Mouse (Mus musculus) midbrain, embryonic 11.5 days (tissue): ENCODE measurements at regions not wholly inside any gene's neighbourhood (a gene's known extent, or its start where the extent isn't known, plus 50 kb on each side); places are given as distances from the start of the nearest gene placed in this dataset.
A peak's percentile ranks its signal among the peaks of the same experiment; 100 is the strongest.

Source experiments
- ATAC-seq: fragments of 200-750 bp; cut with Nextera tagmentation; 2 replicates; pipeline ENCODE4 v1.8.0; 2017; ENCODE audit warnings: moderate TSS enrichment, moderate library complexity; ENCODE audit not compliant: low FRiP score
- DNase-seq: peaks from one replicate; pipeline ENCODE4 v3.0.0; 2015; ENCODE audit warnings: low spot score; ENCODE audit errors: missing footprints
- H3K27ac ChIP-seq: fragments of 300-500 bp; sonication (generic); 2 replicates; pipeline ENCODE4 v1.5.1; 2014; ENCODE audit warnings: low read depth, low read length
- H3K27me3 ChIP-seq: fragments of 300-500 bp; sonication (generic); 2 replicates; pipeline ENCODE4 v1.6.1; 2014; ENCODE audit warnings: mild to moderate bottlenecking, low read length, moderate library complexity, mixed read lengths; ENCODE audit not compliant: control insufficient read depth, insufficient read depth
- H3K36me3 ChIP-seq: fragments of 300-500 bp; sonication (generic); 2 replicates; pipeline ENCODE4 v1.6.1; 2014; ENCODE audit warnings: mild to moderate bottlenecking, low read length, moderate library complexity, mixed read lengths; ENCODE audit not compliant: control insufficient read depth, insufficient read depth
- H3K4me1 ChIP-seq: fragments of 300-500 bp; sonication (generic); 2 replicates; pipeline ENCODE4 v1.6.1; 2014; ENCODE audit warnings: low read length; ENCODE audit not compliant: control insufficient read depth, insufficient read depth
- H3K4me2 ChIP-seq: fragments of 300-500 bp; sonication (generic); 2 replicates; pipeline ENCODE4 v1.6.1; 2014; ENCODE audit warnings: mild to moderate bottlenecking, moderate library complexity
- H3K4me3 ChIP-seq: fragments of 300-500 bp; sonication (generic); 2 replicates; pipeline ENCODE4 v1.5.1; 2014; ENCODE audit warnings: low read depth, low read length
- H3K9ac ChIP-seq: fragments of 300-500 bp; sonication (generic); 2 replicates; pipeline ENCODE4 v1.6.1; 2014; ENCODE audit warnings: low read length
- H3K9me3 ChIP-seq: fragments of 300-500 bp; sonication (generic); 2 replicates; pipeline ENCODE4 v1.6.1; 2016; ENCODE audit warnings: low read length; ENCODE audit not compliant: control insufficient read depth
- WGBS: fragments of 180-500 bp; shearing (Covaris S2); extraction: QIAGEN DNeasy Blood & Tissue Kit; methylation state at CpG from one replicate; pipeline ENCODE4 v1.1.7; 2014; 5-methylcytosine and 5-hydroxymethylcytosine counted together

GRCm38 (mm10) chr5:50145458-50146083, 86.8 kb upstream of the Adgra3 start:
- Histone ChIP-seq H3K4me1 (no peaks in the 10 kb centered on the region), H3K9ac (no peak overlapping the region), H3K4me2 (no peak overlapping the region), H3K27ac (no peak overlapping the region), H3K4me3 (no peak overlapping the region), H3K27me3 (no peaks in the 10 kb centered on the region), H3K9me3 (no peaks in the 10 kb centered on the region), H3K36me3 (no peaks in the 10 kb centered on the region)
- DNase-seq, result no peak
- WGBS, result 76% methylated on average over 2 of the region's 2 CpGs
- ATAC-seq, result no peak

- ATAC-seq, result no peak
- H3K9ac ChIP-seq, result no peak overlapping the region
- H3K4me3 ChIP-seq, result no peak overlapping the region
- WGBS, result 79% methylated on average over 2 of the region's 2 CpGs
- H3K4me1 ChIP-seq, result no peaks in the 10 kb centered on the region
- H3K27me3 ChIP-seq, result no peaks in the 10 kb centered on the region
- no peak overlapping the region for H3K4me2 ChIP-seq
- H3K36me3 ChIP-seq, result no peaks in the 10 kb centered on the region
- DNase-seq, result no peak
- H3K9me3 ChIP-seq, result no peaks in the 10 kb centered on the region
- H3K27ac ChIP-seq, result no peak overlapping the region
Measured at GRCm38 (mm10) chr5:50130202-50130601, 71.4 kb upstream of the Adgra3 start.

GRCm38 (mm10) chr5:50128972-50129371, 70.2 kb upstream of the Adgra3 start:
- DNase-seq (no peak), ATAC-seq (no peak)
- Histone ChIP-seq H3K27ac (no peak overlapping the region), H3K4me2 (no peak overlapping the region), H3K9ac (no peak overlapping the region), H3K9me3 (no peaks in the 10 kb centered on the region), H3K27me3 (no peaks in the 10 kb centered on the region), H3K4me1 (no peaks in the 10 kb centered on the region), H3K4me3 (no peak overlapping the region), H3K36me3 (no peaks in the 10 kb centered on the region)
- 90% methylated on average over 3 of the region's 3 CpGs for whole genome bisulfite sequencing

- Histone ChIP-seq H3K4me3 (no peak overlapping the region), H3K27me3 (no peaks in the 10 kb centered on the region), H3K27ac (no peak overlapping the region), H3K9ac (no peak overlapping the region), H3K36me3 (no peaks in the 10 kb centered on the region), H3K4me2 (no peak overlapping the region), H3K9me3 (no peaks in the 10 kb centered on the region), H3K4me1 (peaks cover 2% of the 10 kb centered on the region; the same call in 1 of the 2 replicates)
- 88% methylated on average over 2 of the region's 2 CpGs for WGBS
- DNase-seq (no peak), ATAC-seq (no peak)
Measured at GRCm38 (mm10) chr5:50126594-50126993, 67.8 kb upstream of the Adgra3 start.

GRCm38 (mm10) chr5:50126177-50126576, 67.4 kb upstream of the Adgra3 start:
- Histone ChIP-seq H3K4me2 (no peak overlapping the region), H3K9ac (no peak overlapping the region), H3K9me3 (no peaks in the 10 kb centered on the region), H3K27me3 (no peaks in the 10 kb centered on the region), H3K4me1 (peaks cover 2% of the 10 kb centered on the region; the same call in 1 of the 2 replicates), H3K36me3 (no peaks in the 10 kb centered on the region), H3K4me3 (no peak overlapping the region), H3K27ac (no peak overlapping the region)
- ATAC-seq, result no peak
- DNase-seq, result no peak

- DNase-seq (no peak), ATAC-seq (no peak)
- Histone ChIP-seq H3K36me3 (no peaks in the 10 kb centered on the region), H3K9ac (no peak overlapping the region), H3K4me1 (peaks cover 2% of the 10 kb centered on the region; the same call in 1 of the 2 replicates), H3K27ac (no peak overlapping the region), H3K4me3 (no peak overlapping the region), H3K9me3 (no peaks in the 10 kb centered on the region), H3K4me2 (no peak overlapping the region), H3K27me3 (no peaks in the 10 kb centered on the region)
- 79% methylated on average over 2 of the region's 2 CpGs for WGBS
Measured at GRCm38 (mm10) chr5:50125676-50126075, 66.9 kb upstream of the Adgra3 start.

- ATAC-seq (0 out of 2 replicates have a peak, but pooled peaks have one; percentile 22), DNase-seq (no peak)
- Histone ChIP-seq H3K27ac (no peak overlapping the region), H3K9me3 (no peaks in the 10 kb centered on the region), H3K9ac (no peak overlapping the region), H3K36me3 (no peaks in the 10 kb centered on the region), H3K4me3 (no peak overlapping the region), H3K27me3 (no peaks in the 10 kb centered on the region), H3K4me2 (no peak overlapping the region), H3K4me1 (peaks cover 2% of the 10 kb centered on the region; the same call in 1 of the 2 replicates)
- 3% methylated on average over 1 of the region's 1 CpGs for WGBS
Measured at GRCm38 (mm10) chr5:50122829-50123241, 64.0 kb upstream of the Adgra3 start.

- H3K4me2 ChIP-seq, result no peak overlapping the region
- ATAC-seq (no peak), DNase-seq (no peak)
- H3K9ac ChIP-seq, result no peak overlapping the region
- no peak overlapping the region for H3K4me3 ChIP-seq
- no peaks in the 10 kb centered on the region for H3K36me3 ChIP-seq
- 75% methylated on average over 1 of the region's 1 CpGs for WGBS
- H3K27me3 ChIP-seq, result no peaks in the 10 kb centered on the region
- no peak overlapping the region for H3K27ac ChIP-seq
- peaks cover 2% of the 10 kb centered on the region; the same call in 1 of the 2 replicates for H3K4me1 ChIP-seq
- H3K9me3 ChIP-seq, result no peaks in the 10 kb centered on the region
Measured at GRCm38 (mm10) chr5:50119860-50120259, 61.1 kb upstream of the Adgra3 start.
